Mouse (Mus musculus) kidney, postnatal 25 days (tissue): Measurements from ENCODE around the gene Ipo9.

Experiments used
- DNase-seq, 2 experiments: peaks; one replicate each; pipeline ENCODE4 v3.0.0; 2021; ENCODE audit warnings: mixed read lengths in 2 of 2

Ipo9 gene

GRCm38 (mm10) chr1:135429901-135430668 lies at the start of gene Ipo9:
Gene Ipo9, minus strand, starts transcription at chr1:135430499.
- peak; percentile 92 to 95 for DNase-seq

- no peak for DNase-seq
Measured at GRCm38 (mm10) chr1:135475571-135475895, 45.2 kb upstream of the Ipo9 start.

DNA sequence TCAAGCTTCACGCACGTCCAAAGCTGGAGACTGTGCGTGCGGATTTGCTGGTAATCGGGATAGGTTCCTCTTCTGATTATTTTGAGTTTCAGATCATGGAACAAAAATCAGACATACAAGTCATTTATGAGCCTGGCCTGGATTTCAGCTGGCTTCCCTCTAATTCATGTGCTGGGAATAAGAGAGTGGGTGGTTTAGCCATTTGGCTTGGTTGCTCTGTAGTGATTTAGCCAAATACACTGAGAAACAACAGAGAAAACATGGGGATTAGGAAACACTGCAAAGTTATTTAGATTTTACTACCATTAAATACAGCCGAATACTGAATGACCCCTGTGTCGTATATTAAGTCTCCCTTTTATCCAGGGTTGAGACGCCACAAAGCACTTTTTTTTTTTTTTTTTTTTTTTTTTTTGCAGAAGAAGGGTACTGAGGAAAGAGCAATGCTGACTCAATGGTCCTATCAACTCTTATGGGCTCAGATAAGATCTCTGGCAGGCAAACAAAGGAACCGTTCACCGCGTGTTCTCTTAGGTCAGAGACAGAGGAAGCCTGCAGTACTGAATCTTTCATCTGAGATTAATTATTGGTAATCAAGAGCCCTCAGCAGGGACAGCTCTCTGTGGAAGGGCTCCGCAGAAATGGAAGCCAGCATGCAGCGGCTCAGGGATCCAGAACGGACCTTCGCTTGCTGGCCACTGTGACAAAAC lies 44.7 kb upstream of the Ipo9 start:
- DNase-seq: peak in 1 of 2 experiments; percentile 6

- no peak for DNase-seq
Measured at GRCm38 (mm10) chr1:135472536-135472935, 42.2 kb upstream of the Ipo9 start.

- DNase-seq: no peak
Measured at GRCm38 (mm10) chr1:135471742-135472141, 41.4 kb upstream of the Ipo9 start.

GRCm38 (mm10) chr1:135470546-135470945 lies 40.2 kb upstream of the Ipo9 start:
- no peak for DNase-seq

DNA sequence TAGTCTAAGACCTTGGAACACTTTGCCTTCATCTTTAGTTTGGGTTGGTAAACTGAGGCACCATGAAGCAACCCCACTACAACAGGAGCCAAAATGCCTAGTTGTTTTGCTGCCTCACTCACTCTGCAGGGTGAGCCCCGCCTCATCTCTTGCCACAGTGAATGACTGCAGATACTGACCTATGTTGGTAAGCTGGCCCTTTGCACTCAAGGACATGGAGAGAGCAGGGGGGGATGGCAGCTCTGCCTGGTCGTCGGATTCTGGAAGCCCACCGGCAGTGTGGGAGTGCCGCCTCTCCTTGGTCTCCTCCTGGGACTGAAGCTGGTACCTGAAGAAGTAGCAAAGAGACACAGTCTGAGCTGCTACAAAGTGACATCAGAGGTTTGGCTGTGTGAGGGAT lies 37.2 kb upstream of the Ipo9 start:
- no peak for DNase-seq

GRCm38 (mm10) chr1:135466935-135467334 lies 36.6 kb upstream of the Ipo9 start:
- no peak for DNase-seq

- no peak for DNase-seq
Measured at GRCm38 (mm10) chr1:135465734-135466133, 35.4 kb upstream of the Ipo9 start.

DNA sequence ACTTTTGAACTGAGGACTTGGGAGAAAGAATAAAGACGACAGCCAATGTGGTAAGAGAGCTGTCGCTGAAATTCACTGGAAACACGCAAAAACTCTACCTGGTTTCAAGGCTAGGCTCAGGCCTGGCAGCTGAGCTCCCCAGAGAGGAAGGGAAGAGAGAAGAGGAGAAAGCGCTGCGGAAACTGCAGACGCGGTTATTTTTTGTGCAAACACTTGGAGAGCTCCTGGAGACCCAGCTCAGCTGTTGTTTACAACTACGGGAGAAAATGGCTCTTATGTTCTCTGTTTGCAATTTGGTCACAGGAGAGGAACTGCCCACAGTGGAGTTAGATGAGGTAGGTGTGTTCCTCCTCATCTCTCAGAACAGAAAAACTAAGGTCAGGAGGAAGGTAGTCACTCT lies 32.4 kb upstream of the Ipo9 start:
- DNase-seq: no peak

- peak; percentile 49 to 61 for DNase-seq
Measured at GRCm38 (mm10) chr1:135462304-135462703, 32.0 kb upstream of the Ipo9 start.

- DNase-seq: peak; percentile 71 to 83
Measured at GRCm38 (mm10) chr1:135461097-135461730, 30.9 kb upstream of the Ipo9 start.

GRCm38 (mm10) chr1:135460521-135460920 lies 30.2 kb upstream of the Ipo9 start:
- no peak for DNase-seq

GRCm38 (mm10) chr1:135457860-135458259 lies 27.6 kb upstream of the Ipo9 start:
- no peak for DNase-seq

GRCm38 (mm10) chr1:135452259-135452658 lies 22.0 kb upstream of the Ipo9 start:
- peak; percentile 53 to 62 for DNase-seq

- DNase-seq: no peak
Measured at GRCm38 (mm10) chr1:135451419-135451818, 21.1 kb upstream of the Ipo9 start.

GRCm38 (mm10) chr1:135449876-135450275 lies 19.6 kb upstream of the Ipo9 start:
- no peak for DNase-seq

DNA sequence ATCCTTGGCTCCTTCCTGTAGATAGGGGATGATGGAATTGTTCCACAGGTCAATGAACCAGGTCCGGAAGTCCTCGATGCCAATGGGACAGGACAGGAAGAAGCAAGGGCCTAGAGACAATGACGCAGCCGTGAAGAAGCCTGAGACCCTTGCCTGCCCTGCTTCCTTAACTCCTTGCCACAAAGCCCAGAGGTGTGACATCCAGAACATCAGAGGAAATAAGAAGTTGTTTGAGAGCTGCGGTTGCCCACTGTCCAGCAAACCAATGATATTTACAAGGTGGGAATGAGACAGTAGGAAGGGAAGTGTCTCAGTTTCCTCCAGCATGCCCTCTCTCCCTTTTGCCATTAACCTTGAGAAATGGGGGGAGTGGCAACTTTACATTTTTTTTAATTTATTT lies 18.6 kb upstream of the Ipo9 start:
- no peak for DNase-seq

GRCm38 (mm10) chr1:135443506-135443905 lies 13.2 kb upstream of the Ipo9 start:
- no peak for DNase-seq

- DNase-seq: no peak
Measured at GRCm38 (mm10) chr1:135441861-135442260, 11.6 kb upstream of the Ipo9 start.

GRCm38 (mm10) chr1:135440986-135441385 lies 10.7 kb upstream of the Ipo9 start:
- DNase-seq: no peak

DNA sequence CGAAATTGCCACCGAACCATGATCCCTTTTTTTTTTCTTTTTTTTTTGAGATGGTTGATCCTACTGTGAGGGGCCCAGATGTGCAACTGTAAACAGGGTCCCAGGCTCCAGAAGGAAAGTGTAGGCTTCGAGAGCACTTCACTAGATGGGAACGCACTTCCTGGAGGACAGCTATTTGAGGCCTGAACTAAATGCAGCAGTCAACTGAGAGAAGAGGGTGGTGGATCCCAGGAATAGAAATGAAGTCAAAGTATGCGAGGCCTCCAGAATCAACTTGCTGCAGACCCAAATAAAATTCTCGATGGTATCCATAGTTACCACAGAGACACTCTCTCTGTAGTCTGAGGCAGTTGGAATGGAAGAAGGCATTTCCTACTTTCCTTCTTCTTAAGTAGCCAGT lies 8.5 kb upstream of the Ipo9 start:
- DNase-seq: no peak

DNA sequence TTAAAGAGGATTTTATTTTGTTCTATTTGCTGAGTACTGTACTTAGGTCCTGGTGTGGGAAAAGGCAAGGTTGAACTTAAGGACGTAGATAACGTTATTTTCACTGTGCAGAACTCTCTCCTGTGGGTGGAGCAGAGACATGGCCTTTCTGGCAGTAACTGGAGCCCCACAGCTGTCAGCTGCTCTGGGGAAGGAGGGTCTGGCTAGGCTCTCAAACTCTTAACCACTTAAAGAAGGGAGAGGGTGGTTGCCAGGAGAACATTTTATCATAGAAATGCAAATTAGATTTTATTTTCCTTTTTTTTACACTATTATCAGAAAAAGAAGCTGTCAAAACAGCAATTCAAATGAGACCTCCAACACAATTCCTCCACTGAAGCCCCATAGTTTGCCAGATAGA lies 5.5 kb upstream of the Ipo9 start:
- no peak for DNase-seq

DNA sequence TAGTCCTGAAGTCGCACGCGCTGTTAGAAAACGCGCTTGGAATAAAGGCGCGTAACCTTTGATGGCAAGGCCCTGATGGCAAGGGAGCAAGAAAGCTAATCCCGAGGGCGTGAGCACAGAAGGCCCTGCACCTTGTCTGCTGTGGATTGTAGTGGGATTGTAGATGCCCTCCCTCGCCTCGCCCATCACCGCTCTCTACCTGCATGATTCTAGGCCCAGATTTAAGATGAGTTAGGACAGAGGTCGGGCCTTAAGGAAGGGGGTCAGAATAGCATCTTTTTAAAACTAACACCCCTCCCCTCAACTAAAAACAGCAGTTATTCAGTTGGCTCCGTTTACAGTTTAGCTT lies 344 bp upstream of the Ipo9 start:
- no peak for DNase-seq
